Mouse (Mus musculus) MEL (cell line): ENCODE measurements around the gene Sub1. TPM values are rescaled to one million over a fixed set of nuclear protein-coding genes. Genes with fewer than 3 reads are reported as not detected.
A peak's percentile ranks its signal among the peaks of the same experiment; 100 is the strongest.

Experiments
- DNase-seq: peaks from one replicate; pipeline ENCODE4 v3.0.0; 2011; ENCODE audit warnings: low read depth, low spot score
- H3K27ac ChIP-seq: 2 replicates; pipeline ENCODE4 v1.5.1; 2012; ENCODE audit warnings: low read depth, mild to moderate bottlenecking, control low read depth, low read length, moderate library complexity; ENCODE audit not compliant: control insufficient read depth
- H3K27me3 ChIP-seq, 2 experiments: fragments of 150-350 bp in 1 of 2; sonication (generic) in 1 of 2; 2 replicates each; pipeline ENCODE4 v1.6.1; 2012; ENCODE audit warnings: low read length in 2 of 2, mild to moderate bottlenecking in 2 of 2, improper control_type of control experiment in 1 of 2, moderate library complexity in 1 of 2; ENCODE audit not compliant: insufficient read depth in 2 of 2, control insufficient read depth in 1 of 2
- H3K36me3 ChIP-seq, 2 experiments: 2 replicates each; pipeline ENCODE4 v1.6.1; 2012 to 2014; ENCODE audit warnings: low read length in 2 of 2, improper control_type of control experiment in 1 of 2, inconsistent platforms in 1 of 2, mild to moderate bottlenecking in 1 of 2; ENCODE audit not compliant: insufficient read depth in 2 of 2, control insufficient read depth in 1 of 2
- H3K4me1 ChIP-seq, 2 experiments: fragments of 150-350 bp in 1 of 2; sonication (generic) in 1 of 2; 2 replicates each; pipeline ENCODE4 v1.6.1; 2012; ENCODE audit warnings: low read length in 2 of 2, improper control_type of control experiment in 1 of 2, mild to moderate bottlenecking in 1 of 2; ENCODE audit not compliant: insufficient read depth in 2 of 2, control insufficient read depth in 1 of 2
- H3K4me3 ChIP-seq, 2 experiments: fragments of 150-350 bp in 1 of 2; sonication (generic) in 1 of 2; 2 replicates each; pipeline ENCODE4 v1.5.1; 2012; ENCODE audit warnings: low read depth in 2 of 2, low read length in 2 of 2, mild to moderate bottlenecking in 2 of 2, moderate library complexity in 2 of 2, control low read depth in 1 of 2, improper control_type of control experiment in 1 of 2; ENCODE audit not compliant: control insufficient read depth in 1 of 2, insufficient read depth in 1 of 2
- H3K79me2 ChIP-seq: 2 replicates; pipeline ENCODE4 v1.6.1; 2012; ENCODE audit warnings: mild to moderate bottlenecking, low read length, moderate library complexity; ENCODE audit not compliant: control insufficient read depth, poor library complexity, insufficient read depth
- H3K9ac ChIP-seq: 2 replicates; pipeline ENCODE4 v1.6.1; 2012; ENCODE audit warnings: low read depth, mild to moderate bottlenecking, control low read depth, low read length, moderate library complexity; ENCODE audit not compliant: control insufficient read depth, poor library complexity, severe bottlenecking
- H3K9me3 ChIP-seq: fragments of 150-350 bp; sonication (generic); replicated peaks from 2 replicates; pipeline ENCODE4 v1.6.1; 2012; ENCODE audit warnings: mild to moderate bottlenecking, low read length, improper control_type of control experiment, moderate library complexity; ENCODE audit not compliant: insufficient read depth
- CHD1 ChIP-seq: IDR thresholded peaks from 2 replicates; pipeline ENCODE4 v1.6.1; 2012; ENCODE audit warnings: low read depth, mild to moderate bottlenecking, inconsistent platforms, low read length, improper control_type of control experiment
- CTCF ChIP-seq, 3 experiments: IDR thresholded peaks in 2 of 3; conservative IDR thresholded peaks in 1 of 3; 2 replicates each; pipeline ENCODE4 v1.5.1; 2011 to 2012; ENCODE audit warnings: low read length in 3 of 3, low read depth in 2 of 3, mild to moderate bottlenecking in 2 of 3, improper control_type of control experiment in 1 of 3, inconsistent platforms in 1 of 3, mixed read lengths in 1 of 3, moderate library complexity in 1 of 3; ENCODE audit not compliant: control insufficient read depth in 1 of 3, insufficient read depth in 1 of 3, poor library complexity in 1 of 3, severe bottlenecking in 1 of 3
- ETS1 ChIP-seq: IDR thresholded peaks from 2 replicates; pipeline ENCODE4 v1.6.1; 2012; ENCODE audit warnings: low read depth, mild to moderate bottlenecking, inconsistent platforms, low read length, improper control_type of control experiment, moderate library complexity
- HCFC1 ChIP-seq: IDR thresholded peaks from 2 replicates; pipeline ENCODE4 v1.6.1; 2012; ENCODE audit warnings: low read depth, mild to moderate bottlenecking, inconsistent platforms, low read length, improper control_type of control experiment, moderate library complexity
- POLR2A ChIP-seq, 2 experiments: IDR thresholded peaks; 2 replicates each; pipeline ENCODE4 v1.6.1; 2011 to 2012; ENCODE audit warnings: low read length in 2 of 2, mild to moderate bottlenecking in 2 of 2, control low read depth in 1 of 2, improper control_type of control experiment in 1 of 2, low read depth in 1 of 2, moderate library complexity in 1 of 2; ENCODE audit not compliant: control insufficient read depth in 1 of 2, insufficient read depth in 1 of 2, poor library complexity in 1 of 2
- POLR2AphosphoS5 ChIP-seq: IDR thresholded peaks from 2 replicates; pipeline ENCODE4 v1.6.1; 2012; ENCODE audit warnings: low read depth, borderline replicate concordance, mild to moderate bottlenecking, inconsistent platforms, low read length, moderate library complexity, mixed read lengths
- RAD21 ChIP-seq: IDR thresholded peaks from 2 replicates; pipeline ENCODE4 v1.6.1; 2011; ENCODE audit warnings: mild to moderate bottlenecking, low read depth, low read length, improper control_type of control experiment
- RCOR1 ChIP-seq: IDR thresholded peaks from 2 replicates; pipeline ENCODE4 v1.6.1; 2012; ENCODE audit warnings: low read depth, mild to moderate bottlenecking, inconsistent platforms, low read length, improper control_type of control experiment
- SMC3 ChIP-seq: IDR thresholded peaks from 2 replicates; pipeline ENCODE4 v1.6.1; 2011; ENCODE audit warnings: low read depth, low read length, improper control_type of control experiment
- TBP ChIP-seq: IDR thresholded peaks from 2 replicates; pipeline ENCODE4 v1.8.0; 2011; ENCODE audit warnings: low read depth, low read length, improper control_type of control experiment
- ZC3H11A ChIP-seq: IDR thresholded peaks from 2 replicates; pipeline ENCODE4 v1.6.1; 2012; ENCODE audit warnings: low read depth, mild to moderate bottlenecking, inconsistent platforms, low read length, improper control_type of control experiment
- ZKSCAN1 ChIP-seq: IDR thresholded peaks from 2 replicates; pipeline ENCODE4 v1.6.1; 2012; ENCODE audit warnings: low read depth, mild to moderate bottlenecking, inconsistent platforms, low read length, improper control_type of control experiment, moderate library complexity
- polyA plus RNA-seq, 2 experiments: library from polyadenylated mRNA; stranded (reverse) in 1 of 2; unstranded in 1 of 2; fragments of >175 nt in 1 of 2; fragments of >200 nt in 1 of 2; gene quantifications; 2 replicates each; pipeline versions ENCODE4 v1.2.1 to v1.2.4; 2012; ENCODE audit warnings: low replicate concordance in 2 of 2, low read depth in 1 of 2; ENCODE audit not compliant: insufficient read length in 2 of 2, insufficient read depth in 1 of 2, missing spikeins in 1 of 2
- total RNA-seq: library from RNA; depleted of rRNA; stranded (reverse); fragments of 300-350 nt; gene quantifications from 2 replicates; pipeline ENCODE4 v1.2.3, GENCODE M21; 2012

Sub1 gene
- total and polyA plus RNA-seq, 3 experiments, result 369 to 710 TPM; not detected in 1

DNA sequence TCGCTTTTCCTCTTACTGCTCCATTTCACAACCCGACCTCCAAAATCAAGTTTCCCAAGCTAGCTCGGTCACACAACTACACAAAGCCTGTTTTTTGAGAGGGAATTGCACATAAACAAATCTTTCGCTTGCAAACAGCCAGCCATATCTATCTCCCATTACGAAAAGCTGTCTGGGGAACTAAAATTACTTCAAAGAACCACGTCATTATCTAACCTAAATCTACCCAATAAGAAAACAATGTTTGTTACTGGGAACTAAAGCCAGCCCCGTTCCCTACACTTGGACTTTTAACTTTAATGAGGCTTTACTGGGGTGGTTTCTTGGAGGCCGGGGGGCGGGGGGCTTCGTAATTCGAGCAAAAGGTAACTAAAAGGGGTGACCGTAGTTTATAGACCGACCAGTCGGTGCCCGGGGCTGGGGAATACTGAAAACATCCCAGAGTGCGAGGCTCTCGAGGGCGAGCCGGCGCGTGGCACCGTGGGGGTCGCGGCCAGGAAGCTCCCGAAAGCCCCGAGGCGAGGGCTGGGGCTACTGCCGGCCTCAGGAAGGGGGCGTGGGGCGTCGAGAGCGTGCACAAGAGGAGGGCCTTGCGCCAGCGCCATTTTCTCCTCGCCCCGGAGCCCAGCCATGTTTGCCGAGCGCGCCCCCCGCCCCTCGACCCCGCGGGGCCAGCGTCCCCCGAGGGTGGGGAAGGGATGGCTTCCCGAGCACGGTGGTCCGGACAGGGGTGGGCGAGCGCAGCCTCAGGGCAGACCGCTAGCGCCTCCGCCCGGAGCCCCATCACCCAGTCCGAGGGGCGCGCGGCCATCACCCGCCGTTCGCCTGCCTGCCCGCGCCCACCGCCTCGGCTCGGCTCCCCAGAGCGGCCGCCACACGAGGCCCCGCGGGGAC lies 1.6 kb downstream of the Sub1 start (continued):
- TF ChIP-seq TBP (no peak), CHD1 (peak; percentile 75), HCFC1 (peak; percentile 37; the same call in 1 of the 2 replicates), RCOR1 (no peak)

DNA sequence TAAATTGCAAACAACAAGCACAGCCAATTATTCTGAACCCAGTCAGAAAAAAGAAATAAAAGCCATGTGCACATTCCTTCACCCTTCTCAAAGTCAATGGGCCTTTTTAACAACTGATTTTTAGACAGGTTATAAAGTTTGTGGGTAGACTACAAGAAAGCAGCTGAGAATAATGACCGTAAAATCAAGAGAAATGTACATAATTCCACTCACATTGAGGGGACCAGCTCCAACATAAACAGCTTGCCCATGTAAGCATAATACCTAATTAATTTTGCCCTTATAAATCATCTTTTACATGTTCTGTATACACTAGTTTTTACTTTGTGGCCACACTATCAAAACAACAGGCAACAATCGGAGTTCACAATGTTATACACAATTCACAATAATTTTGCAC lies 2.8 kb downstream of the Sub1 start:
- peaks cover 25 to 37% of the 10 kb centered on the region in 2 experiments for H3K36me3 ChIP-seq
- DNase-seq, result no peak
- H3K4me3 ChIP-seq, result no peak overlapping the region; a peak in 1 of 4 replicates
- H3K27me3 ChIP-seq, result no peaks in the 10 kb centered on the region
- TF ChIP-seq RAD21, result no peak
- no peak for TF ChIP-seq POLR2AphosphoS5
- H3K9ac ChIP-seq, result no peak overlapping the region; the same call in 1 of the 2 replicates
- H3K4me1 ChIP-seq, result peaks cover 6 to 8% of the 10 kb centered on the region in 2 experiments; a peak in 3 of 4 replicates
- H3K9me3 ChIP-seq, result no peaks in the 10 kb centered on the region
- no peak overlapping the region for H3K27ac ChIP-seq
- H3K79me2 ChIP-seq, result peaks cover 24% of the 10 kb centered on the region

DNA sequence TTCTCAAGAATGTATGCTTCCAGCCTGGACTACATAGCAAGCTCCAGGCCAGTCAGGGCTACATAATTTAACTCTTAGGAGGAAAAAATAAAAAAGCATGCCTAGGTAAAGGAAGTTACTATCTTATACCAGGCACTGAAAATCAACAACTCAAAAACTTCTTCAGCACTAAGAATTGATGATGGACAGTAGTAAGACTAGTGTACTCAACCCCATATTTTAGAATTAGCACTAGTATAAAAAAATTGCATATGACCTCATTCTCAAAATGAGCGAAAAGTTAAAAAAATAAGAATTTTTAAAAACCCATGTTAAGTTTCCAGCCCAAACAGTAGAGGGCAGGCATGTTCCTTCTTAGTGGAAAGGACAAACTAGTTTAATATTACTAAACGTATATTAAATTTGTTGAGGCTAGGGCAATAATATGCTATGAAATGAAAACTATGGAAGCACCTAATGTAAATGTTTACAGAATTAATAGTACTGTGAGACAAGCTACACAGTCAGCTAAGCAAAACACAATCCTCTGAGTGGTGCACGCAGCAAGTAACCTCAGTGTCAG lies 5.2 kb downstream of the Sub1 start:
- Histone ChIP-seq H3K27me3 (no peaks in the 10 kb centered on the region), H3K9me3 (no peaks in the 10 kb centered on the region), H3K36me3 (peaks cover 25 to 51% of the 10 kb centered on the region in 2 experiments), H3K79me2 (peaks cover 24% of the 10 kb centered on the region), H3K9ac (no peak overlapping the region), H3K27ac (no peak overlapping the region), H3K4me1 (peaks cover 6 to 8% of the 10 kb centered on the region in 2 experiments; a peak in 3 of 4 replicates), H3K4me3 (no peak overlapping the region)
- peak; percentile 48 for DNase-seq
- TF ChIP-seq ZC3H11A (no peak), SMC3 (peak; percentile 52), CTCF (IDR thresholded peaks at IDR 0.05 in 2 of 3, conservative IDR thresholded peaks at IDR 0.05 in 1 of 3; ENCODE audit: control insufficient read depth in 1 of 3, insufficient read depth in 1 of 3, low read depth in 2 of 3, low read length in 3 of 3, poor library complexity in 1 of 3, severe bottlenecking in 1 of 3) (peak in 1 of 3 experiments; percentile 62; a peak in 3 of 6 replicates), RAD21 (peak; percentile 73)

DNA sequence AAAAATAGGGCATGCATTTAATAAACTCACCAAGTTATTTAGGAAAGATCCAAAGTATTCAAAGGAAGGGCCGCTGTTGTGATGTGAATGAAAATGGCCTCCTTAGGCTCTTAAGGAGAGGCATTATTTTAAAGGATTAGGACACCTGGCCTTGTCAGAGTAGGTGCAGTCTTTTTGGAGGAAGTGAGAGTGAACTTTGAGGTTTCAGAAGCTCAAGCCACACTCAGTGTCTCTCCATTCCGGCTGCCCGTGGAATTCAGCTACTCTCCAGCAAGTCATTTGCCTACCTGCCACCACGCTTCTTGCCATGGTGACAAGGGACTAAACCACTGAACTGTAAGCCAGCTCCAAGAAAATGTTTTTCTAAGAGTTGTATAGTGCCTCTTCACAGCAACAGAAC lies 8.2 kb downstream of the Sub1 start:
- no peak overlapping the region for H3K4me3 ChIP-seq
- H3K9me3 ChIP-seq, result no peaks in the 10 kb centered on the region
- no peaks in the 10 kb centered on the region for H3K27me3 ChIP-seq
- H3K9ac ChIP-seq, result no peak overlapping the region
- H3K79me2 ChIP-seq, result peaks cover 5% of the 10 kb centered on the region
- no peak for TF ChIP-seq POLR2A (IDR thresholded peaks at IDR 0.05; ENCODE audit: control insufficient read depth in 1 of 2, insufficient read depth in 1 of 2, low read depth in 1 of 2, low read length in 2 of 2, poor library complexity in 1 of 2)
- TF ChIP-seq ETS1, result no peak
- TF ChIP-seq ZKSCAN1, result no peak
- no peak overlapping the region for H3K27ac ChIP-seq
- H3K36me3 ChIP-seq, result peaks cover 10 to 70% of the 10 kb centered on the region in 2 experiments
- H3K4me1 ChIP-seq, result no peaks in the 10 kb centered on the region
- no peak for DNase-seq
